Mouse (Mus musculus) spleen, postnatal 4 days (tissue): ENCODE measurements around the gene Nek7.

Experiments used
- DNase-seq, 2 experiments: peaks; one replicate each; pipeline ENCODE4 v3.0.0; 2022; ENCODE audit warnings: low spot score in 2 of 2

The Nek7 gene

GRCm38 (mm10) chr1:138571038-138571441 is 48.9 kb downstream of the Nek7 start:
- DNase-seq, result no peak

GRCm38 (mm10) chr1:138568434-138569232 is 51.3 kb downstream of the Nek7 start:
- no peak for DNase-seq

- no peak for DNase-seq
Measured at GRCm38 (mm10) chr1:138567946-138568345, 52.0 kb downstream of the Nek7 start.

GRCm38 (mm10) chr1:138564677-138565076 is 55.3 kb downstream of the Nek7 start:
- no peak for DNase-seq

- DNase-seq, result no peak
Measured at GRCm38 (mm10) chr1:138560733-138561132, 59.2 kb downstream of the Nek7 start.

GRCm38 (mm10) chr1:138559213-138560101 is 60.5 kb downstream of the Nek7 start:
- DNase-seq, result no peak

- no peak for DNase-seq
Measured at GRCm38 (mm10) chr1:138558342-138558741, 61.6 kb downstream of the Nek7 start.

GRCm38 (mm10) chr1:138554926-138555325 is 65.0 kb downstream of the Nek7 start:
- DNase-seq, result no peak

GRCm38 (mm10) chr1:138550184-138550583 is 69.8 kb downstream of the Nek7 start:
- DNase-seq, result no peak

GRCm38 (mm10) chr1:138542170-138542515 is 77.8 kb downstream of the Nek7 start:
- DNase-seq, result no peak

GRCm38 (mm10) chr1:138541495-138542169 is 78.3 kb downstream of the Nek7 start:
- DNase-seq, result peak in 1 of 2 experiments; percentile 23

- DNase-seq, result no peak
Measured at GRCm38 (mm10) chr1:138539713-138540112, 80.2 kb downstream of the Nek7 start.

GRCm38 (mm10) chr1:138538217-138538616 is 81.7 kb downstream of the Nek7 start:
- DNase-seq, result peak in 1 of 2 experiments; percentile 13

- DNase-seq, result no peak
Measured at GRCm38 (mm10) chr1:138535758-138536574, 84.0 kb downstream of the Nek7 start.

- no peak for DNase-seq
Measured at GRCm38 (mm10) chr1:138530604-138531003, 89.3 kb downstream of the Nek7 start.

GRCm38 (mm10) chr1:138523962-138524361 is 96.0 kb downstream of the Nek7 start:
- DNase-seq, result no peak

- DNase-seq, result no peak
Measured at GRCm38 (mm10) chr1:138518235-138518634, 101.7 kb downstream of the Nek7 start.

GRCm38 (mm10) chr1:138517360-138518099 is 102.4 kb downstream of the Nek7 start:
- DNase-seq, result no peak

GRCm38 (mm10) chr1:138516946-138517345 is 103.0 kb downstream of the Nek7 start:
- DNase-seq, result no peak

- no peak for DNase-seq
Measured at GRCm38 (mm10) chr1:138515362-138515761, 104.6 kb downstream of the Nek7 start.

GRCm38 (mm10) chr1:138513982-138514381 is 106.0 kb downstream of the Nek7 start:
- DNase-seq, result no peak
